Mouse (Mus musculus) bone marrow macrophage, adult 2 months (primary cell): ENCODE data around the gene Styx.

Source experiments
- CTCF ChIP-seq: IDR thresholded peaks from 2 replicates; pipeline ENCODE4 v1.5.1; 2012; ENCODE audit warnings: low read depth, mild to moderate bottlenecking, low read length, moderate library complexity
- POLR2A ChIP-seq: IDR thresholded peaks from 2 replicates; pipeline ENCODE4 v1.6.1; 2012; ENCODE audit warnings: mild to moderate bottlenecking, low read depth, low read length, borderline replicate concordance

- TF ChIP-seq CTCF (no peak), POLR2A (no peak)
Observed at GRCm38 (mm10) chr14:45403651-45404050, 52.8 kb downstream of the Styx start.
